Mouse (Mus musculus) CH12.LX (cell line): ENCODE results near the gene Dgkg. TPM values are rescaled to one million over a fixed set of nuclear protein-coding genes. Genes with fewer than 3 reads are reported as not detected.

Experiments used
- DNase-seq: peaks from one replicate; pipeline ENCODE4 v3.0.0-alpha.2; 2013; ENCODE audit errors: extremely low read depth
- H3K27ac ChIP-seq: 2 replicates; pipeline ENCODE4 v1.5.1; 2012; ENCODE audit warnings: low read depth, mild to moderate bottlenecking, control low read depth, moderate library complexity; ENCODE audit not compliant: insufficient read depth
- H3K27me3 ChIP-seq: replicated peaks from 2 replicates; pipeline ENCODE3; 2012; ENCODE audit warnings: inconsistent platforms
- H3K36me3 ChIP-seq, 2 experiments: replicated peaks in 1 of 2; 2 replicates each; pipeline versions ENCODE3 to v1.6.1; 2012; ENCODE audit warnings: inconsistent platforms in 1 of 2, low read length in 1 of 2, mild to moderate bottlenecking in 1 of 2, mixed read lengths in 1 of 2, moderate library complexity in 1 of 2; ENCODE audit not compliant: control insufficient read depth in 1 of 2, insufficient read depth in 1 of 2
- H3K4me1 ChIP-seq, 2 experiments: 2 replicates each; pipeline ENCODE4 v1.6.1; 2012; ENCODE audit warnings: inconsistent platforms in 1 of 2, moderate library complexity in 1 of 2; ENCODE audit not compliant: insufficient read depth in 2 of 2, control insufficient read depth in 1 of 2
- H3K4me2 ChIP-seq: 2 replicates; pipeline ENCODE4 v1.6.1; 2012; ENCODE audit warnings: low read depth, mild to moderate bottlenecking, control low read depth; ENCODE audit not compliant: poor library complexity, insufficient read depth, severe bottlenecking
- H3K4me3 ChIP-seq, 3 experiments: fragments of 150-350 bp in 1 of 3; sonication (generic) in 1 of 3; replicated peaks in 1 of 3; 2 replicates each; pipeline versions ENCODE3 to v1.5.1; 2011 to 2012; ENCODE audit warnings: low read depth in 2 of 3, low read length in 2 of 3, mild to moderate bottlenecking in 2 of 3, moderate library complexity in 2 of 3, control low read depth in 1 of 3, improper control_type of control experiment in 1 of 3, inconsistent platforms in 1 of 3, mixed read lengths in 1 of 3; ENCODE audit not compliant: poor library complexity in 1 of 3
- H3K79me2 ChIP-seq: replicated peaks from 2 replicates; pipeline ENCODE4 v1.6.1; 2012; ENCODE audit warnings: mild to moderate bottlenecking, moderate library complexity; ENCODE audit not compliant: control insufficient read depth, poor library complexity, insufficient read depth, severe bottlenecking; ENCODE audit errors: extremely low read depth
- H3K9ac ChIP-seq: 2 replicates; pipeline ENCODE4 v1.6.1; 2012; ENCODE audit warnings: low read depth, mild to moderate bottlenecking, control low read depth, moderate library complexity; ENCODE audit not compliant: insufficient read depth
- H3K9me3 ChIP-seq: replicated peaks from 2 replicates; pipeline ENCODE3; 2012; ENCODE audit warnings: low read length, inconsistent platforms, mixed read lengths
- CHD1 ChIP-seq: IDR thresholded peaks from 2 replicates; pipeline ENCODE4 v1.6.1; 2012; ENCODE audit warnings: low read depth, low read length, improper control_type of control experiment, inconsistent platforms
- CHD2 ChIP-seq: IDR thresholded peaks from 2 replicates; pipeline ENCODE4 v1.6.1; 2011; ENCODE audit warnings: low read length, improper control_type of control experiment
- CTCF ChIP-seq, 2 experiments: IDR thresholded peaks in 1 of 2; conservative IDR thresholded peaks in 1 of 2; 2 replicates each; pipeline ENCODE4 v1.5.1; 2011 to 2012; ENCODE audit warnings: low read depth in 2 of 2, low read length in 2 of 2, improper control_type of control experiment in 1 of 2, inconsistent platforms in 1 of 2, mild to moderate bottlenecking in 1 of 2, moderate library complexity in 1 of 2
- ELF1 ChIP-seq: IDR thresholded peaks from 2 replicates; pipeline ENCODE4 v1.6.1; 2014; ENCODE audit warnings: low read depth, mild to moderate bottlenecking, inconsistent platforms, low read length, improper control_type of control experiment
- EP300 ChIP-seq: IDR thresholded peaks from 2 replicates; pipeline ENCODE4 v1.6.1; 2011; ENCODE audit warnings: low read length, improper control_type of control experiment
- ETS1 ChIP-seq: conservative IDR thresholded peaks from 2 replicates; pipeline ENCODE4 v1.6.1; 2012; ENCODE audit warnings: low read depth, mild to moderate bottlenecking, inconsistent platforms, low read length, improper control_type of control experiment, moderate library complexity
- HCFC1 ChIP-seq: IDR thresholded peaks from 2 replicates; pipeline ENCODE4 v1.6.1; 2012; ENCODE audit warnings: low read depth, mild to moderate bottlenecking, inconsistent platforms, low read length, improper control_type of control experiment
- IRF4 ChIP-seq: IDR thresholded peaks from 2 replicates; pipeline ENCODE4 v1.6.1; 2014; ENCODE audit warnings: low read depth, mild to moderate bottlenecking, inconsistent platforms, low read length, improper control_type of control experiment
- JUN ChIP-seq: IDR thresholded peaks from 2 replicates; pipeline ENCODE4 v1.6.1; 2011; ENCODE audit warnings: low read depth, mild to moderate bottlenecking, low read length, improper control_type of control experiment, moderate library complexity; ENCODE audit not compliant: insufficient read depth
- JUND ChIP-seq: conservative IDR thresholded peaks from 2 replicates; pipeline ENCODE4 v1.6.1; 2011; ENCODE audit warnings: low read depth, low read length, improper control_type of control experiment
- KAT2A ChIP-seq: IDR thresholded peaks from 2 replicates; pipeline ENCODE4 v1.6.1; 2012; ENCODE audit warnings: low read length, improper control_type of control experiment, inconsistent platforms; ENCODE audit not compliant: insufficient replicate concordance
- MAZ ChIP-seq: IDR thresholded peaks from 2 replicates; pipeline ENCODE4 v1.6.1; 2012; ENCODE audit warnings: low read depth, mild to moderate bottlenecking, inconsistent platforms, low read length, improper control_type of control experiment, moderate library complexity
- MEF2A ChIP-seq: IDR thresholded peaks from 2 replicates; pipeline ENCODE4 v1.6.1; 2014; ENCODE audit warnings: low read depth, mild to moderate bottlenecking, inconsistent platforms, low read length, improper control_type of control experiment, borderline replicate concordance
- MXI1 ChIP-seq: IDR thresholded peaks from 2 replicates; pipeline ENCODE4 v1.6.1; 2011; ENCODE audit warnings: mild to moderate bottlenecking, low read depth, low read length, improper control_type of control experiment
- NELFE ChIP-seq: IDR thresholded peaks from 2 replicates; pipeline ENCODE4 v1.6.1; 2011; ENCODE audit warnings: low read depth, low read length, improper control_type of control experiment
- PAX5 ChIP-seq: IDR thresholded peaks from 2 replicates; pipeline ENCODE4 v1.6.1; 2012; ENCODE audit warnings: low read length, inconsistent platforms, mixed read lengths
- POLR2A ChIP-seq: IDR thresholded peaks from 2 replicates; pipeline ENCODE4 v1.6.1; 2011; ENCODE audit warnings: low read depth, mild to moderate bottlenecking, improper control_type of control experiment, low read length
- POLR2AphosphoS2 ChIP-seq: IDR thresholded peaks from 2 replicates; pipeline ENCODE4 v1.6.1; 2011; ENCODE audit warnings: low read depth, low read length, improper control_type of control experiment
- RAD21 ChIP-seq: IDR thresholded peaks from 2 replicates; pipeline ENCODE4 v1.6.1; 2011; ENCODE audit warnings: low read depth, mild to moderate bottlenecking, low read length, improper control_type of control experiment, moderate library complexity
- SIN3A ChIP-seq: IDR thresholded peaks from 2 replicates; pipeline ENCODE4 v1.6.1; 2012; ENCODE audit warnings: low read length, improper control_type of control experiment, inconsistent platforms
- TBP ChIP-seq: conservative IDR thresholded peaks from 2 replicates; pipeline ENCODE4 v1.6.1; 2011; ENCODE audit warnings: low read depth, low read length, improper control_type of control experiment
- TCF12 ChIP-seq: IDR thresholded peaks from 2 replicates; pipeline ENCODE4 v1.6.1; 2014; ENCODE audit warnings: low read depth, mild to moderate bottlenecking, inconsistent platforms, low read length, improper control_type of control experiment
- USF1 ChIP-seq: IDR thresholded peaks from 2 replicates; pipeline ENCODE4 v1.6.1; 2014; ENCODE audit warnings: low read depth, mild to moderate bottlenecking, inconsistent platforms, low read length, improper control_type of control experiment
- USF2 ChIP-seq: conservative IDR thresholded peaks from 2 replicates; pipeline ENCODE4 v1.6.1; 2011; ENCODE audit warnings: low read depth, low read length, improper control_type of control experiment
- ZKSCAN1 ChIP-seq: IDR thresholded peaks from 2 replicates; pipeline ENCODE4 v1.6.1; 2012; ENCODE audit warnings: low read depth, inconsistent platforms, low read length, improper control_type of control experiment, borderline replicate concordance
- ZMIZ1 ChIP-seq: IDR thresholded peaks from 2 replicates; pipeline ENCODE4 v1.6.1; 2012; ENCODE audit warnings: low read depth, mild to moderate bottlenecking, inconsistent platforms, low read length, improper control_type of control experiment
- ZNF384 ChIP-seq: IDR thresholded peaks from 2 replicates; pipeline ENCODE4 v1.6.1; 2012; ENCODE audit warnings: low read depth, low read length, improper control_type of control experiment, inconsistent platforms
- dilution Hi-C: fragments of 300-500 bp; cut with MboI; formaldehyde crosslinking; loops from 2 replicates; pipeline ENCODE4 v1.14.3; 2020; ENCODE audit warnings: low sequenced_read_pairs; ENCODE audit not compliant: extremely low pct_unique_long_range_greater_than_20kb, extremely low pct_ligation_motif_present
- in situ Hi-C: fragments of 300-500 bp; cut with MboI; formaldehyde crosslinking; loops from 3 replicates; pipeline ENCODE4 v1.14.3; 2019; ENCODE audit warnings: low sequenced_read_pairs, low pct_ligation_motif_present, low pct_unique_long_range_greater_than_20kb, mixed read lengths
- polyA plus RNA-seq: library from polyadenylated mRNA; unstranded; fragments of >175 nt; gene quantifications from 2 replicates; pipeline ENCODE4 v1.2.1, GENCODE M21; 2012; ENCODE audit warnings: low read depth; ENCODE audit not compliant: insufficient read length
- total RNA-seq, 2 experiments: library from RNA; depleted of rRNA; stranded (reverse); fragments of 300-350 nt in 1 of 2; fragments of >200 nt in 1 of 2; gene quantifications; 2 replicates each; pipeline ENCODE4 v1.2.3; 2012 to 2014

The Dgkg gene
- total and polyA plus RNA-seq, 3 experiments, result 2.0 to 9.2 (median 3.0) TPM

DNA sequence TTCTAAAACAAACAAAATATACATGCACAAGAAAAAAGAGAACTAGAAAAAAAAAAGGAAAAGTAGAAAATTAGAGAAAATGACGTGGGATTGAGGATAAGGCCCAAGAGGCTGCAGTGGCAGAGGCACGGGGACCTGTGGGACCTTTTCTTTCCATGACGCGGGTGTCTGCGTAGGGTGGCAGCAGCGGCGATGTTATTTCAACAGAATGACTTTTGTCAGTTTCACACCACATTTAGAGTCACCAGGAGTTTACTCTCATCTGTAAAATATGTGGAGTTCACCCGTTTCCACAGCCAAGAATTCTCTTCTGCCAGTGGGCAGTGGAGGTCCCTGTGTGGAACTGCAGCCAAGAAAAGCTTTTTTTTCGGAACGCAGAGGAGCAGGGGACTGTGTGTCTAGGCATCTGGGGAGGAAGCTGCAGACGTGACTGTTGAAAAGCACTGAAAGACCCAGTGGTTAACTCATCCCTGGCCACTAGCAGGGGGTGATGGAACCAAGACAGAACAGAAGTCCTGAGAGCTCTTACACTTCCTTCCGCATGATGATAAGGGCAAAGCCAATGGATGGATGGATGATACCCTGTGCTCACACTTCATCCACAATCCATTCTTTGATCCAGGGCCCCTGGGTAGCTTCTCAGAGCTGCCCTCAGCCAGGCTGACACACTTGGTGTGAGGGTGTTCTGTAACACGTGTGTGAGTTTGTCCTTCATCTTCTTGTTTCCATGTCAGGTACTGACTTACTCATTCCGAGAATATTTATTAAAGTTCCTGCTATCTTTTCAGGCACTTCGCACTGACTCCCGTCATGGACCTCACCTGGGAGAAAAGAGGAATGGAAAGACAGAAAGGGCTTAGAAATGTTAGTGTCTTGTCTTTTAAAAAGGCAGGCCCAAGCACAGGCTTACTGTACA lies 1.1 kb upstream of the Dgkg start (continued):
- TF ChIP-seq ELF1, result peak; percentile 13
- TF ChIP-seq CHD1, result 0 out of 2 replicates have a peak, but pooled peaks have one; percentile 6
- no peak for TF ChIP-seq USF2
- TF ChIP-seq NELFE, result no peak
- TF ChIP-seq JUND, result peak; percentile 72
- TF ChIP-seq USF1, result no peak
- TF ChIP-seq POLR2A, result peak; percentile 59
- TF ChIP-seq CTCF (conservative IDR thresholded peaks at IDR 0.05 in 1 of 2, IDR thresholded peaks at IDR 0.05 in 1 of 2; ENCODE audit: low read depth in 2 of 2, low read length in 2 of 2), result no peak
- TF ChIP-seq EP300, result peak; percentile 88
- peak; percentile 53; the same call in 1 of the 2 replicates for TF ChIP-seq CHD2
- TF ChIP-seq, all 38 proteins: peak for 24

DNA sequence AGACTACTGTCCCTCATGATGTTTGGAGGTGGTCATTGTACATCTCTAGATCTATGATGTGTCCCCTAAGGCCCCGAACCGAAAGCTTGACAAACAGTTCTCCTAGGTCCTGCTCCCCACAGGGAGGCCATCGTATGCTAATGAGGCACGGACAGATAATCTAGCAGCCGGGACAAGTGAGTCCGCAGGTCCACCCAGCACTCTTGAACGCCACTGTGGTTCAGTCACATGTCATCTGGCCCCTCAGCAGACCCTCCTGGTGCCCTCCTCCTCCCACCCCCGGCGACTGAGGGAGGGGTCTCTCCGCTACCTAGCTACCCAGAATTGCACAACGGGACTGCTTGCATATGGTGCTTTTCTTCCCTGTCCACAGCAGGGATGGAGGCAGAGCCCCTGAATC lies 1.2 kb downstream of the Dgkg start:
- H3K4me1 ChIP-seq, result peaks cover 39 to 84% of the 10 kb centered on the region in 2 experiments
- H3K9me3 ChIP-seq, result no peaks in the 10 kb centered on the region
- no peaks in the 10 kb centered on the region for H3K27me3 ChIP-seq
- peak overlapping the region; percentile 87 for H3K4me2 ChIP-seq
- in situ Hi-C loops, result loop anchor here (5.0 kb wide), 1 partner anchor 34 kb away; no protein-coding TSS in a partner anchor
- TF ChIP-seq MXI1, result 0 out of 2 replicates have a peak, but pooled peaks have one; percentile 19
- no peak for TF ChIP-seq CHD1
- TF ChIP-seq JUN, result no peak
- TF ChIP-seq MEF2A, result no peak
- TF ChIP-seq ETS1, result 0 out of 2 replicates have a peak, but pooled peaks have one; percentile 9
- TF ChIP-seq PAX5, result no peak
- TF ChIP-seq MAZ, result no peak; the same call in 1 of the 2 replicates
- TF ChIP-seq TBP, result 0 out of 2 replicates have a peak, but pooled peaks have one; percentile 36
- no peak for TF ChIP-seq ELF1
- 0 out of 2 replicates have a peak, but pooled peaks have one; percentile 4 for TF ChIP-seq USF1
- TF ChIP-seq ZNF384, result no peak
- peak; percentile 55 for TF ChIP-seq POLR2A
- TF ChIP-seq HCFC1, result no peak
- no peak for TF ChIP-seq ZKSCAN1
- no peak for TF ChIP-seq RAD21
- peak; percentile 51; the same call in 1 of the 2 replicates for TF ChIP-seq TCF12
- no peak for TF ChIP-seq POLR2AphosphoS2
- TF ChIP-seq KAT2A, result no peak
- peak; percentile 34 for TF ChIP-seq IRF4
- no peak for TF ChIP-seq EP300
- TF ChIP-seq ZMIZ1, result no peak
- no peak for TF ChIP-seq SIN3A
- peaks cover 8% of the 10 kb centered on the region; the same call in 1 of the 2 replicates for H3K79me2 ChIP-seq
- peak overlapping the region; percentile 88 for H3K9ac ChIP-seq
- peak overlapping the region; percentile 99 for H3K27ac ChIP-seq
- dilution Hi-C loops, result no loop called here
- no peaks in the 10 kb centered on the region for H3K36me3 ChIP-seq
- peak; percentile 61 for DNase-seq
- peak overlapping the region; percentile 61 to 87 (median 75) for H3K4me3 ChIP-seq
